ENCODE assay signal across 13 mouse cellular contexts in genomic region chr8:72409443-72409842, GRCm38 (mm10). TPM values are rescaled to one million over a fixed set of nuclear protein-coding genes. Genes with fewer than 3 reads are reported as not detected.
A peak's percentile ranks its signal among the peaks of the same experiment; 100 is the strongest.
DNase-seq lines count a peak whose midpoint lies in the region; ATAC-seq and TF ChIP-seq lines count a peak whose summit lies in the region.
"Had no signal": no experiment of that assay in that cellular context is flagged by ENCODE, and none has a peak within 500 bp of the region (broad histone marks: within the 10 kb centered on the region; RNA-seq: fewer than 3 reads in every experiment).

No protein-coding gene starts in this region.

- no peak for DNase-seq in forebrain, postnatal 0 days
- peak; percentile 78 for DNase-seq in 3T3-L1 (ENCODE audit: low read depth, low spot score)
- peak; percentile 26 for DNase-seq in NIH3T3 (ENCODE audit: low read depth)
- DNase-seq in urinary bladder, postnatal 4 days (ENCODE audit: low spot score in 2 of 2), result no peak
- no peak for DNase-seq in testis, postnatal 10 days (ENCODE audit: low spot score)
- no peak for DNase-seq in right cerebral cortex, postnatal 25 days
- DNase-seq: cerebellum, adult 8-10 months; lung, postnatal 36 days had no signal

- no peak overlapping the region for H3K27ac ChIP-seq in forebrain, postnatal 0 days (ENCODE audit: low read depth, low read length)
- no peak overlapping the region for H3K27ac ChIP-seq in forebrain, embryonic 12.5 days
- H3K27ac ChIP-seq: heart, embryonic 10.5 days; limb, embryonic 13.5 days; midbrain, embryonic 15.5 days had no signal

- 0 out of 2 replicates have a peak, but pooled peaks have one; percentile 10 for ATAC-seq in forebrain, postnatal 0 days
- no peak for ATAC-seq in forebrain, embryonic 12.5 days (ENCODE audit: low FRiP score)
- ATAC-seq in inflammation-experienced regulatory T-cells, adult 6 months, result peak; percentile 25
- ATAC-seq: midbrain, embryonic 15.5 days had no signal

- no peak overlapping the region for H3K4me3 ChIP-seq in forebrain, postnatal 0 days (ENCODE audit: low read depth, low read length)
- no peak overlapping the region for H3K4me3 ChIP-seq in forebrain, embryonic 12.5 days (replicated peaks)
- H3K4me3 ChIP-seq: heart, embryonic 10.5 days; limb, embryonic 13.5 days; midbrain, embryonic 15.5 days had no signal

- H3K4me1 ChIP-seq in forebrain, postnatal 0 days (ENCODE audit: insufficient read depth), result no peaks in the 10 kb centered on the region
- H3K4me1 ChIP-seq in forebrain, embryonic 12.5 days, result no peaks in the 10 kb centered on the region

- H3K4me2 ChIP-seq in forebrain, postnatal 0 days (ENCODE audit: low read depth), result no peak overlapping the region
- no peak overlapping the region for H3K4me2 ChIP-seq in forebrain, embryonic 12.5 days
- H3K4me2 ChIP-seq: limb, embryonic 13.5 days; midbrain, embryonic 15.5 days had no signal

- WGBS in forebrain, postnatal 0 days, result 60% methylated on average over 3 of the region's 3 CpGs
- 69% methylated on average over 3 of the region's 3 CpGs for WGBS in forebrain, embryonic 12.5 days

- no peak overlapping the region for H3K9ac ChIP-seq in forebrain, postnatal 0 days
- no peak overlapping the region for H3K9ac ChIP-seq in forebrain, embryonic 12.5 days
- H3K9ac ChIP-seq: limb, embryonic 13.5 days; midbrain, embryonic 15.5 days had no signal

- no peak for TF ChIP-seq CTCF in forebrain, postnatal 0 days (IDR thresholded peaks at IDR 0.05; ENCODE audit: low read depth)

- peaks cover 4% of the 10 kb centered on the region for H3K36me3 ChIP-seq in forebrain, postnatal 0 days (ENCODE audit: insufficient read depth)
- H3K36me3 ChIP-seq in forebrain, embryonic 12.5 days (replicated peaks), result peaks cover 9% of the 10 kb centered on the region
- H3K36me3 ChIP-seq: midbrain, embryonic 15.5 days had no signal

- H3K27me3 ChIP-seq in forebrain, postnatal 0 days (ENCODE audit: insufficient read depth, low read length), result no peaks in the 10 kb centered on the region
- no peaks in the 10 kb centered on the region for H3K27me3 ChIP-seq in forebrain, embryonic 12.5 days
- H3K27me3 ChIP-seq: limb, embryonic 13.5 days; midbrain, embryonic 15.5 days had no signal

- H3K9me3 ChIP-seq in forebrain, postnatal 0 days (ENCODE audit: low read length), result no peaks in the 10 kb centered on the region
- no peaks in the 10 kb centered on the region for H3K9me3 ChIP-seq in forebrain, embryonic 12.5 days
- H3K9me3 ChIP-seq: heart, embryonic 10.5 days; limb, embryonic 13.5 days; midbrain, embryonic 15.5 days had no signal

RNA-seq across cellular contexts. Expression of gene Eps15l1, which starts 11.8 kb away (rescaled TPM):
- total RNA-seq in forebrain, postnatal 0 days (2014; rRNA removed), result 61.6 and 62.9 TPM in 2 replicates
- polyA plus RNA-seq in forebrain, postnatal 0 days (2015; fragmentation: Nextera tagmentation; extraction: Ambion mirVana), result 44.2 and 48.8 TPM in 2 replicates
- polyA plus RNA-seq in forebrain, embryonic 12.5 days (2016; fragmentation: Nextera tagmentation; extraction: Ambion mirVana), result 73.5 and 74.3 TPM in 2 replicates
- 10 to 100 TPM; 45.6 to 60.7 (median 51.1) TPM for polyA plus RNA-seq in inflammation-experienced regulatory T-cells, adult 6 months (2017; shearing (Covaris generic))

RNA-seq across cellular contexts. Expression of gene Calr3, which starts 34.2 kb away (rescaled TPM):
- 0.77 and 1.00 TPM in 2 replicates for total RNA-seq in forebrain, postnatal 0 days (2014; rRNA removed)
- polyA plus RNA-seq in forebrain, postnatal 0 days (2015; fragmentation: Nextera tagmentation; extraction: Ambion mirVana), result 1.1 and 1.4 TPM in 2 replicates
- polyA plus RNA-seq in forebrain, embryonic 12.5 days (2016; fragmentation: Nextera tagmentation; extraction: Ambion mirVana), result 1.1 and 1.6 TPM in 2 replicates
- polyA plus RNA-seq in inflammation-experienced regulatory T-cells, adult 6 months (2017; shearing (Covaris generic)), result under 1 TPM; 0.20 to 0.59 (median 0.31) TPM

RNA-seq across cellular contexts. Expression of gene 1700030K09Rik, which starts 34.2 kb away (rescaled TPM):
- total RNA-seq in forebrain, postnatal 0 days (2014; rRNA removed), result 12.5 and 13.7 TPM in 2 replicates
- polyA plus RNA-seq in forebrain, postnatal 0 days (2015; fragmentation: Nextera tagmentation; extraction: Ambion mirVana), result 15.5 and 16.1 TPM in 2 replicates
- polyA plus RNA-seq in forebrain, embryonic 12.5 days (2016; fragmentation: Nextera tagmentation; extraction: Ambion mirVana), result 16.7 and 16.9 TPM in 2 replicates
- 1 to 10 TPM; 4.3 to 7.1 (median 6.4) TPM for polyA plus RNA-seq in inflammation-experienced regulatory T-cells, adult 6 months (2017; shearing (Covaris generic))

Comparison
In these comparisons a context has a peak if more than half of its experiments do, and no peak if none do; other contexts are left out.
1. DNase-seq: peak in 3T3-L1 (single experiment) and NIH3T3 (single experiment); none in forebrain, postnatal 0 days (single experiment), urinary bladder, postnatal 4 days (0 of 2), testis, postnatal 10 days (single experiment) and right cerebral cortex, postnatal 25 days (single experiment).